ENCODE assay signal across 25 mouse cellular contexts in genomic region chr17:50392966-50393365, GRCm38 (mm10).
DNase-seq lines count a peak whose midpoint lies in the region; ATAC-seq and TF ChIP-seq lines count a peak whose summit lies in the region.
"Had no signal": no experiment of that assay in that cellular context is flagged by ENCODE, and none has a peak within 500 bp of the region (broad histone marks: within the 10 kb centered on the region; RNA-seq: fewer than 3 reads in every experiment).

No protein-coding gene starts in this region.

- no peak overlapping the region for H3K9ac ChIP-seq in intestine, embryonic 14.5 days (ENCODE audit: low read length)
- no peak overlapping the region for H3K9ac ChIP-seq in intestine, postnatal 0 days (ENCODE audit: low read depth, low read length)
- H3K9ac ChIP-seq in liver, embryonic 11.5 days (ENCODE audit: low read depth, low read length): no peak overlapping the region
- H3K9ac ChIP-seq: embryonic facial prominence, embryonic 13.5 days; forebrain, embryonic 12.5 days; forebrain, embryonic 15.5 days; hindbrain, embryonic 12.5 days had no signal

- H3K9me3 ChIP-seq in intestine, embryonic 14.5 days (ENCODE audit: control insufficient read depth, low read length): no peaks in the 10 kb centered on the region
- H3K9me3 ChIP-seq in intestine, postnatal 0 days (ENCODE audit: control insufficient read depth): no peaks in the 10 kb centered on the region
- H3K9me3 ChIP-seq in limb, embryonic 10.5 days (replicated peaks): no peaks in the 10 kb centered on the region
- H3K9me3 ChIP-seq in liver, embryonic 11.5 days (ENCODE audit: control insufficient read depth, low read length): no peaks in the 10 kb centered on the region
- H3K9me3 ChIP-seq: embryonic facial prominence, embryonic 10.5 days; embryonic facial prominence, embryonic 13.5 days; forebrain, embryonic 12.5 days; forebrain, embryonic 15.5 days; hindbrain, embryonic 12.5 days had no signal

- no peak overlapping the region for H3K4me3 ChIP-seq in intestine, embryonic 14.5 days (ENCODE audit: low read depth, low read length)
- H3K4me3 ChIP-seq in intestine, postnatal 0 days (ENCODE audit: low read depth, low read length): no peak overlapping the region
- H3K4me3 ChIP-seq in limb, embryonic 10.5 days: no peak overlapping the region
- no peak overlapping the region for H3K4me3 ChIP-seq in liver, embryonic 11.5 days (ENCODE audit: low read depth, low read length)
- H3K4me3 ChIP-seq: embryonic facial prominence, embryonic 10.5 days; embryonic facial prominence, embryonic 13.5 days; erythroblast, embryonic 14.5 days; forebrain, embryonic 12.5 days; forebrain, embryonic 15.5 days; heart, adult 2 months; hindbrain, embryonic 12.5 days had no signal

- H3K36me3 ChIP-seq in intestine, embryonic 14.5 days (ENCODE audit: control insufficient read depth, insufficient read depth, low read length): no peaks in the 10 kb centered on the region
- no peaks in the 10 kb centered on the region for H3K36me3 ChIP-seq in intestine, postnatal 0 days (ENCODE audit: control insufficient read depth, insufficient read depth)
- H3K36me3 ChIP-seq in limb, embryonic 10.5 days: no peaks in the 10 kb centered on the region
- no peaks in the 10 kb centered on the region for H3K36me3 ChIP-seq in liver, embryonic 11.5 days (ENCODE audit: control insufficient read depth, insufficient read depth, low read length)
- H3K36me3 ChIP-seq: embryonic facial prominence, embryonic 10.5 days; embryonic facial prominence, embryonic 13.5 days; forebrain, embryonic 12.5 days; forebrain, embryonic 15.5 days; G1E; hindbrain, embryonic 12.5 days had no signal

- 0 out of 2 replicates have a peak, but pooled peaks cover 2% of the 10 kb centered on the region for H3K4me1 ChIP-seq in intestine, embryonic 14.5 days (replicated peaks; ENCODE audit: control insufficient read depth, insufficient read depth, low read length)
- H3K4me1 ChIP-seq in intestine, postnatal 0 days (replicated peaks; ENCODE audit: control insufficient read depth, insufficient read depth, low read length): no peaks in the 10 kb centered on the region
- H3K4me1 ChIP-seq in limb, embryonic 10.5 days: no peaks in the 10 kb centered on the region
- no peaks in the 10 kb centered on the region; the same call in 1 of the 2 replicates for H3K4me1 ChIP-seq in liver, embryonic 11.5 days (replicated peaks; ENCODE audit: control insufficient read depth, insufficient read depth, low read length)
- H3K4me1 ChIP-seq: embryonic facial prominence, embryonic 10.5 days; forebrain, embryonic 12.5 days; forebrain, embryonic 15.5 days; hindbrain, embryonic 12.5 days had no signal

- ATAC-seq in intestine, embryonic 14.5 days (replicated peaks; ENCODE audit: low FRiP score, low TSS enrichment, low read depth): no peak
- ATAC-seq in intestine, postnatal 0 days: no peak
- ATAC-seq in liver, embryonic 11.5 days (replicated peaks; ENCODE audit: low FRiP score): no peak
- ATAC-seq: forebrain, embryonic 15.5 days; hindbrain, embryonic 16.5 days; Patski had no signal

- 88% methylated on average over 2 of the region's 2 CpGs for WGBS in intestine, embryonic 14.5 days
- 82% methylated on average over 2 of the region's 2 CpGs for WGBS in intestine, postnatal 0 days
- WGBS in limb, embryonic 10.5 days: 80% methylated on average over 2 of the region's 2 CpGs
- WGBS in liver, embryonic 11.5 days: 84% methylated on average over 2 of the region's 2 CpGs

- no peak overlapping the region for H3K4me2 ChIP-seq in intestine, embryonic 14.5 days (ENCODE audit: low read length)
- H3K4me2 ChIP-seq in intestine, postnatal 0 days (replicated peaks; ENCODE audit: low read depth): no peak overlapping the region
- no peak overlapping the region for H3K4me2 ChIP-seq in liver, embryonic 11.5 days
- H3K4me2 ChIP-seq: embryonic facial prominence, embryonic 13.5 days; forebrain, embryonic 12.5 days; forebrain, embryonic 15.5 days; heart, embryonic 11.5 days; hindbrain, embryonic 12.5 days had no signal

- DNase-seq in adrenal gland, adult 2 months: peak; percentile 76
- no peak for DNase-seq in adrenal gland, postnatal 25 days
- peak; percentile 41 for DNase-seq in intestine, embryonic 14.5 days (ENCODE audit: low spot score)
- peak; percentile 54 for DNase-seq in adrenal gland, postnatal 14 days
- DNase-seq in limb, embryonic 10.5 days (ENCODE audit: low spot score): peak; percentile 18
- DNase-seq in liver, embryonic 11.5 days (ENCODE audit: low spot score): no peak
- DNase-seq: B cell, adult 2 months; cerebellum, adult 18-20 months; cerebellum, adult 9-10 months; cerebellum, postnatal 14 days; embryo, embryonic 11 days; gastrocnemius, postnatal 25 days had no signal

- no peaks in the 10 kb centered on the region for H3K27me3 ChIP-seq in intestine, embryonic 14.5 days (replicated peaks; ENCODE audit: control insufficient read depth, insufficient read depth, low read length)
- no peaks in the 10 kb centered on the region; the same call in 1 of the 2 replicates for H3K27me3 ChIP-seq in intestine, postnatal 0 days (replicated peaks; ENCODE audit: control insufficient read depth, insufficient read depth, low read length)
- H3K27me3 ChIP-seq in limb, embryonic 10.5 days (ENCODE audit: low read depth, poor library complexity, severe bottlenecking): no peaks in the 10 kb centered on the region
- no peaks in the 10 kb centered on the region for H3K27me3 ChIP-seq in liver, embryonic 11.5 days (replicated peaks; ENCODE audit: control insufficient read depth, insufficient read depth, low read length)
- H3K27me3 ChIP-seq: CH12.LX; embryonic facial prominence, embryonic 13.5 days; forebrain, embryonic 12.5 days; forebrain, embryonic 15.5 days; hindbrain, embryonic 12.5 days had no signal

- no peak overlapping the region for H3K27ac ChIP-seq in intestine, embryonic 14.5 days (ENCODE audit: low read depth)
- no peak overlapping the region for H3K27ac ChIP-seq in intestine, postnatal 0 days (ENCODE audit: low read depth, low read length)
- no peak overlapping the region for H3K27ac ChIP-seq in limb, embryonic 10.5 days
- H3K27ac ChIP-seq in liver, embryonic 11.5 days (ENCODE audit: low read depth, low read length): no peak overlapping the region
- H3K27ac ChIP-seq: embryonic facial prominence, embryonic 10.5 days; embryonic facial prominence, embryonic 13.5 days; forebrain, embryonic 12.5 days; forebrain, embryonic 15.5 days; heart, adult 2 months; hindbrain, embryonic 12.5 days had no signal

- TF ChIP-seq CTCF in intestine, postnatal 0 days (IDR thresholded peaks at IDR 0.05; ENCODE audit: low read depth): no peak

Comparison
In these comparisons a context has a peak if more than half of its experiments do, and no peak if none do; other contexts are left out.
1. DNase-seq: peak in adrenal gland, adult 2 months (single experiment), intestine, embryonic 14.5 days (single experiment), adrenal gland, postnatal 14 days (single experiment) and limb, embryonic 10.5 days (single experiment); none in adrenal gland, postnatal 25 days (single experiment) and liver, embryonic 11.5 days (single experiment).